Mouse (Mus musculus): ENCODE measurements around the gene Ncf1.

Ncf1 gene

DNA sequence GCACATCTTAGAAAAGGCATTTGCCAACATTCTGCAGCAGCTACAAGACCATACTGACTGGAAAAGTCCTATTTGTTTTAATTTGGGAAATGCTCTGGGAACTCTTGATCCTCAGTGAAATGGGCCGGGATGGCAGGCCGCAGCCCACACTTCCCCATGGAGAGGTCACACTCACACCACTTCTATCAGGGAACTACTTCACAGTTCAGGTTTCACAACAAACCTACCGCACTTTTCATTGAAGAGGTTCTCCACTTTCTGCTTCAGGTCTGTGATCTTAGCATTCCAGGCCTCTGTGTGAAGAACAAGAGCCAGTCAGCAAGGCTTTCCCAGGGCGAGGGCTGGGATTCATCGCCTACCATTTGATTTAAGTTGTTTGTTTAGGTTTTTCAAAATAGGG is 15.5 kb upstream of the Ncf1 start:
- DNase-seq (ENCODE audit: low spot score): no peak

- no peak for DNase-seq (ENCODE audit: low spot score)
Measured at GRCm38 (mm10) chr5:134243661-134244436, 14.4 kb upstream of the Ncf1 start.

DNA sequence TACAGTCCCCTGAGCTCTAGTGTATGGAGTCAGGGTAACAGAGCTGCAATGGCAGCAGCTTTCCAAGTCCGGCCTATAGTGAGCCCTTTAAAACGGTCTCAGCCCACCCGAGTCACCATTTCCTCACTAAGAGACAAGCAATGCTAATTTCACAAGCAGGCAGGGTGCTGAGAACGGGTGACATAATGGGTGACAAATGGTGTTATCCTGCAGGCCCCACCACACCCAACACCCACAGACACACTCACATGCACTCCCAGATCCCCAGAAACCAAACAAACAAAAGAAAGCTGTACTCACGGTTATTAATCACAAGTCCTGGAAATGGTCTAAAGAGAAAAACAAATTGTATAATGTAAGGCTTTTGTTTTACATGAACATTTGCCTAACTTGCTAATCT is 12.4 kb upstream of the Ncf1 start:
- DNase-seq (ENCODE audit: low spot score): no peak

- peak; percentile 76 for DNase-seq (ENCODE audit: low spot score)
Measured at GRCm38 (mm10) chr5:134237936-134238760, 8.7 kb upstream of the Ncf1 start.

- no peak for DNase-seq (ENCODE audit: low spot score)
Measured at GRCm38 (mm10) chr5:134237508-134237907, 8.1 kb upstream of the Ncf1 start.

- no peak for DNase-seq (ENCODE audit: low spot score)
Measured at GRCm38 (mm10) chr5:134236796-134237195, 7.4 kb upstream of the Ncf1 start.

- no peak for DNase-seq (ENCODE audit: low spot score)
Measured at GRCm38 (mm10) chr5:134236241-134236640, 6.8 kb upstream of the Ncf1 start.

GRCm38 (mm10) chr5:134235111-134235510 is 5.7 kb upstream of the Ncf1 start:
- DNase-seq (ENCODE audit: low spot score): no peak

- no peak for DNase-seq (ENCODE audit: low spot score)
Measured at GRCm38 (mm10) chr5:134234205-134234604, 4.8 kb upstream of the Ncf1 start.

- DNase-seq (ENCODE audit: low spot score): no peak
Measured at GRCm38 (mm10) chr5:134233244-134233651, 3.8 kb upstream of the Ncf1 start.

DNA sequence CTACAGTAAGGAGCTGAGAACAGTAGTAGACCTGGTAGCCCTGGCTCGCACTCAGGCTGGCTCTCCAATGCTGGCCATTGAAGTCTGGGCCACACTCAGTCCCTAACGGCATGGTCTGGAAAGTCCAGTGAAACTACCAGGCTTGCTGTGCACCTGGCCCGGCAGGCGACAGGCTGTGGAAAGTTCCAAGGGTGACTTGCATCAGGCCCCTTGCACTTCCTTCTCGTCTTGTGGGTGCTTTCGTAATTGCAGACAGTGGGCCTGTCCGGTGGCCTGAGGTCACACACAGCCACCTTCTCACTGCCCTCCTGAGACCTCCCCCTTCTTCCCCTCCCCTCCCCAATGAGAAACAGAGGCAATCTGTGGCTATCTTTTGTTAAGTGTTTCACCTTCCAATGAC is 3.1 kb upstream of the Ncf1 start:
- DNase-seq (ENCODE audit: low spot score): peak; percentile 40

GRCm38 (mm10) chr5:134232111-134232510 is 2.7 kb upstream of the Ncf1 start:
- no peak for DNase-seq (ENCODE audit: low spot score)

DNA sequence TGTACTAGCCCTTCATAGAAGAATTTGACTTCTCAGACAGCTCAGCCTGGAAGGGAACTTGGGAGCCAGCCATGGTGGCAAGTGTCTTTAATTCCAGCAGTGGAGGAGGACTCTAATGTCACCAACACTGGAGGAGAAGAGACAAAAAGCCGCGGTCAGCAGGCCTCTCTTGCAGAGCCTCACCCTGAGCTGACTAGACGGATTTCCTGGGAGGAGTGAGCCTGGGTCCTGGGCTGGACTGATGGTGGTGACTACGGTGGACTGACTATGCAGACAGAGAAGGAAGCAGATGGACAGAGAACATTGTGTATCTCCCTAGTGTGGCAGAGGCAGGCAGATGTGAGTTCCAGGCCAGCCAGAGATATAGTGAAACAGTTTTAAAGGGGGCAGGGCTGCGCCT is 2.0 kb upstream of the Ncf1 start:
- no peak for DNase-seq (ENCODE audit: low spot score)

GRCm38 (mm10) chr5:134228249-134228638 is 1.2 kb downstream of the Ncf1 start:
- DNase-seq (ENCODE audit: low spot score): no peak

DNA sequence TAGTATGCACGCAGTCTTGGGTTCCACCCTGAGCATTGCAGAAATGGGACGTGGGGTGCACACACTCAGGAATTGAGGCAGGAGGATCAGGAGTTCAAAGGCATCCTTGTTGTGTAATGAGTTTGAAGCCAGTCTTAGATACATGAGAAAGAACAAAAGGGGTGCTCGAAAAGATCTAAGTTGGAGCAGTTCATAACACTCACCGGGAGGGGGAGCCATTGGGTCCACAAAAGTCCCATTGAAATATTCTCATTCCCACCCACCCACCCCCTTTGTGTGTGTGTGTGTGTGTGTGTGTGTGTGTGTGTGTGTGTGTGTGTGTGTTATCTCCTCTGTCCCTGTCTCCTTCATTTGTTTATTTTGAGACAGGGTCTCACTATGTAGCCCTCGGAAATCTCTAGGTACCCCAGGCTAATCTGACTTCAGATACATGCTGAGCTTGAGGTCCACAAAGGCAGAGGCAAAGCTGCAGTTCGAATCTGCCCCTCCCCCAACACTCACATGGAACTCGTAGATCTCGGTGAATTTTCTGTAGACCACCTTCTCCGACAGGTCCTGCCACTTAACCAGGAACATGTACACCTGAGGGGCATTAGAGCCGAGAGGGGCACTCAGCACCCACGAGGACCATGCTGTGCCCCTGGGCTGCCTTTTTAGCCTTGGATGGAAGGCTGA is 1.7 kb downstream of the Ncf1 start:
- peak; percentile 73 for DNase-seq (ENCODE audit: low spot score)

GRCm38 (mm10) chr5:134226946-134227345 is 2.5 kb downstream of the Ncf1 start:
- no peak for DNase-seq (ENCODE audit: low spot score)

GRCm38 (mm10) chr5:134225110-134225901 is 4.1 kb downstream of the Ncf1 start:
- DNase-seq (ENCODE audit: low spot score): no peak

- DNase-seq (ENCODE audit: low spot score): peak; percentile 50
Measured at GRCm38 (mm10) chr5:134221708-134222150, 7.7 kb downstream of the Ncf1 start.

- no peak for DNase-seq (ENCODE audit: low spot score)
Measured at GRCm38 (mm10) chr5:134221278-134221677, 8.1 kb downstream of the Ncf1 start.

DNA sequence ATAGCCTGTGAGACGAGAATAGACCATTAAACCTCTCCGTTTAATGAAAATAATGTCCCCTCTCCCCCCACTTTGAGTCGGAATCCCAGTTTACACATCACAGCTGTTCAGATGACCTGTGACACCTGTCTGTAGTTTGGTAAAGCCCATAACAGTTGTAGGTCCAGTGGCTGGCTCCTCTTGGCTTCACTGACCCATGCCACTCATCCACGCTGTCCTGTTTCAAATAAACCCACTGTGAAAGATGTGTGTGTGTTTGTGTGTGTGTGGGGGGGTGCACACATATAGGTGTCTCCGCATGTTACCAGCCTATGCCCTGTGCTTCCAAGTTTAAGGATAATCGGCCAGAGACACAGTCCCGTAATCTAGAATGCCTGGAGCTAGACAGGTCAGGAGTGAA is 11.5 kb downstream of the Ncf1 start:
- no peak for DNase-seq (ENCODE audit: low spot score)

GRCm38 (mm10) chr5:134214021-134214806 is 15.2 kb downstream of the Ncf1 start:
- DNase-seq (ENCODE audit: low spot score): no peak

Measured in embryo, embryonic 10.5 days (tissue).